Comparison of ENCODE assay signal across 25 mouse cellular contexts in the genomic region with DNA sequence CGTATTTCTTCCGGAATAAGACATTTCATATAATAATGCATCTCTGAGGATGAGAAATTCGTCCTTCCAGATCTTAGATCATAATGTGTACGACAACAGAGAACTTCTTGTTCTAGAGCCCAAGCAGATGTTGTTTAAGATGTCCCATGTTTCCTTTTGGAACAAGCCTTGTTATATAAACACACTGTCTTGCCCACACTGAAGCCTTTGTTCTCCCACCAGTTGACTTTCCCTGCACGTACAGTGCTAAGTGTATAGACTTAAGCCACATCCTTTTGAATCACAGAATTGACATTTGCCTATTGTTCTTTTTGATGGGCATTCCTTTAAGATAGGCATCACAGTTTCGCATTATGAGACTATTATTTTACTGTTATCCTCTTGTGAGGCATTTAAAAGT. TPM values are rescaled to one million over a fixed set of nuclear protein-coding genes. Genes with fewer than 3 reads are reported as not detected.
"Had no signal": no experiment of that assay in that cellular context is flagged by ENCODE, and none has a peak within 500 bp of the region (broad histone marks: within the 10 kb centered on the region; RNA-seq: fewer than 3 reads in every experiment).

No protein-coding gene starts in this region.

- DNase-seq: lung, adult 18-20 months; lung, postnatal 4 days; retina, postnatal 1 day; right cerebral cortex, adult 18-20 months; right cerebral cortex, postnatal 25 days; right cerebral cortex, postnatal 4 days; spleen, adult 18-20 months; thymus, adult 18-20 months; thymus, postnatal 14 days; thymus, postnatal 36 days had no signal

- H3K36me3 ChIP-seq: liver, embryonic 12.5 days; lung, embryonic 15.5 days; midbrain, embryonic 10.5 days; midbrain, embryonic 12.5 days; midbrain, embryonic 15.5 days; neural tube, embryonic 13.5 days; neural tube, embryonic 15.5 days had no signal

- H3K27ac ChIP-seq: liver, embryonic 12.5 days; liver, embryonic 14.5 days; lung, embryonic 15.5 days; midbrain, embryonic 10.5 days; midbrain, embryonic 12.5 days; midbrain, embryonic 15.5 days; neural tube, embryonic 13.5 days; neural tube, embryonic 15.5 days had no signal

- H3K9ac ChIP-seq: liver, embryonic 12.5 days; liver, embryonic 14.5 days; lung, embryonic 15.5 days; midbrain, embryonic 12.5 days; midbrain, embryonic 15.5 days; neural tube, embryonic 13.5 days; neural tube, embryonic 15.5 days had no signal

- H3K4me1 ChIP-seq: liver, embryonic 12.5 days; lung, embryonic 15.5 days; midbrain, embryonic 10.5 days; midbrain, embryonic 12.5 days; midbrain, embryonic 15.5 days; neural tube, embryonic 13.5 days; neural tube, embryonic 15.5 days had no signal

- H3K4me3 ChIP-seq: liver, embryonic 12.5 days; lung, embryonic 15.5 days; midbrain, embryonic 10.5 days; midbrain, embryonic 12.5 days; midbrain, embryonic 15.5 days; myocyte; neural tube, embryonic 13.5 days; neural tube, embryonic 15.5 days had no signal

- H3K9me3 ChIP-seq: liver, embryonic 12.5 days; lung, embryonic 15.5 days; midbrain, embryonic 10.5 days; midbrain, embryonic 12.5 days; midbrain, embryonic 15.5 days; neural tube, embryonic 13.5 days; neural tube, embryonic 15.5 days had no signal

- ATAC-seq: liver, embryonic 12.5 days; midbrain, embryonic 15.5 days had no signal

- H3K27me3 ChIP-seq: liver, embryonic 12.5 days; lung, embryonic 15.5 days; midbrain, embryonic 12.5 days; midbrain, embryonic 15.5 days; neural tube, embryonic 13.5 days; neural tube, embryonic 15.5 days had no signal

- H3K4me2 ChIP-seq: liver, embryonic 12.5 days; lung, embryonic 15.5 days; midbrain, embryonic 12.5 days; midbrain, embryonic 15.5 days; neural tube, embryonic 13.5 days; neural tube, embryonic 15.5 days had no signal

RNA-seq across cellular contexts. Expression of a gene that starts 2.7 kb away (rescaled TPM):
- total RNA-seq: liver, adult 2 months; megakaryocyte-erythroid progenitor cell, adult 5-6 weeks had no signal
- polyA plus RNA-seq: liver, adult 2 months; liver, embryonic 12.5 days; liver, embryonic 14.5 days; liver, embryonic 16.5 days; midbrain, embryonic 10.5 days; midbrain, embryonic 12.5 days; midbrain, embryonic 15.5 days; myocyte; neural tube, embryonic 11.5 days; neural tube, embryonic 13.5 days; neural tube, embryonic 15.5 days; small intestine, adult 2 months; stomach, embryonic 16.5 days had no signal
